Mouse (Mus musculus) G1E (cell line): ENCODE data around the gene Zfp429. TPM values are rescaled to one million over a fixed set of nuclear protein-coding genes. Genes with fewer than 3 reads are reported as not detected.

ENCODE experiments used
- ATAC-seq: 2 replicates; pipeline ENCODE4 v1.8.0; 2016; ENCODE audit warnings: mild to moderate bottlenecking; ENCODE audit not compliant: insufficient number of reproducible peaks, poor library complexity, low FRiP score, severe bottlenecking; ENCODE audit errors: extremely low read depth
- DNase-seq: peaks from one replicate; pipeline ENCODE4 v3.0.0; 2012; ENCODE audit warnings: low spot score
- H3K27me3 ChIP-seq: 2 replicates; pipeline ENCODE4 v1.6.1; 2012; ENCODE audit warnings: mild to moderate bottlenecking, low read length, inconsistent platforms; ENCODE audit not compliant: insufficient read depth
- H3K36me3 ChIP-seq: replicated peaks from 2 replicates; pipeline ENCODE3; 2012; ENCODE audit warnings: mild to moderate bottlenecking, inconsistent platforms
- H3K4me1 ChIP-seq: 2 replicates; pipeline ENCODE4 v1.6.1; 2012; ENCODE audit warnings: low read depth, low read length, inconsistent platforms, mixed read lengths; ENCODE audit not compliant: insufficient read depth
- H3K4me3 ChIP-seq: 2 replicates; pipeline ENCODE4 v1.5.1; 2012; ENCODE audit warnings: low read depth, mild to moderate bottlenecking, inconsistent platforms, low read length, moderate library complexity, mixed read lengths
- H3K9me3 ChIP-seq: replicated peaks from 2 replicates; pipeline ENCODE4 v1.6.1; 2012; ENCODE audit warnings: inconsistent platforms
- CTCF ChIP-seq: IDR thresholded peaks from 2 replicates; pipeline ENCODE4 v1.5.1; 2012; ENCODE audit warnings: low read depth, low read length, inconsistent platforms, mixed read lengths
- GATA2 ChIP-seq: IDR thresholded peaks from 2 replicates; pipeline ENCODE4 v1.6.1; 2012; ENCODE audit warnings: low read depth, low read length, inconsistent platforms, borderline replicate concordance
- TAL1 ChIP-seq: conservative IDR thresholded peaks from 2 replicates; pipeline ENCODE4 v1.6.1; 2012; ENCODE audit warnings: low read depth, low read length, inconsistent platforms, mixed read lengths
- polyA plus RNA-seq: library from polyadenylated mRNA; stranded (reverse); fragments of >175 nt; gene quantifications from 2 replicates; pipeline ENCODE4 v1.2.3, GENCODE M21; 2012
- total RNA-seq, 2 experiments: library from RNA; stranded (forward) in 1 of 2; stranded (reverse) in 1 of 2; fragments of 200-1000 nt in 1 of 2; fragments of >200 nt in 1 of 2; fragmentation: Nextera tagmentation in 1 of 2; gene quantifications; 2 replicates each; pipeline ENCODE4 v1.2.3; 2014 to 2017

Gene Zfp429
- total and polyA plus RNA-seq, 3 experiments, result 1.2 to 12.6 (median 4.0) TPM

DNA sequence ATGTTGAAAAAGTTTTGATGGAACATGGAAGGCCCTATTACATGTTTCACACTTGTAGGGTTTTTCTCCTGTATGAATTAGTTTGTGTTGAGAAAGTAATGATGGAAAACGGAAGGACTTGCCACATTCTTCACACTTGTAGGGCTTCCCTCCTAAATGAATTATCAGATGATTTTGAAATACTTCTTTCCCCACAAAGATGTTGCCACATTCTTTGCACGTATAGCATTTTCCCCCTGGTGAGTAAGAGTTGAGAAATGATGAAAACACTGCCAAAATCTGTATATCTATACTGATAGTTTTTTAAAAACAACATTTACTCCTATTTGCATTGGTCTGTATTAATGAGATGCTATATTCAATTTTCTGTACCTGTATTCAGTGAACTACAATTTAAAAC lies 56.2 kb downstream of the Zfp429 start:
- no peak for ATAC-seq
- Histone ChIP-seq H3K4me1 (no peaks in the 10 kb centered on the region), H3K9me3 (no peaks in the 10 kb centered on the region), H3K27me3 (no peaks in the 10 kb centered on the region), H3K4me3 (no peak overlapping the region), H3K36me3 (peaks cover 12% of the 10 kb centered on the region)
- no peak for DNase-seq
- no peak for TF ChIP-seq TAL1
- no peak for TF ChIP-seq GATA2
- no peak for TF ChIP-seq CTCF

Other genes with a start within 250 kb of the Zfp429 start
- gene Rsl1, start 226.6 kb downstream of the Zfp429 start, total RNA-seq (2014; fragmentation: Nextera tagmentation), result 16.3 and 16.4 TPM in 2 replicates
- 10.2 and 10.8 TPM in 2 replicates for gene Rsl1, start 226.6 kb downstream of the Zfp429 start, total RNA-seq (2017)
- gene Rsl1, start 226.6 kb downstream of the Zfp429 start, polyA plus RNA-seq, result 0.25 and 0.29 TPM in 2 replicates
- 3.2 and 4.9 TPM in 2 replicates for gene Zfp455, start 205.3 kb downstream of the Zfp429 start, total RNA-seq (2014; fragmentation: Nextera tagmentation)
- 2.6 and 2.7 TPM in 2 replicates for gene Zfp455, start 205.3 kb downstream of the Zfp429 start, total RNA-seq (2017)
- gene Zfp455, start 205.3 kb downstream of the Zfp429 start, polyA plus RNA-seq, result 0.04 and 0.09 TPM in 2 replicates
- gene Zfp458, start 121.4 kb downstream of the Zfp429 start, total RNA-seq (2014; fragmentation: Nextera tagmentation), result 11.0 and 12.5 TPM in 2 replicates
- 3.7 and 6.9 TPM in 2 replicates for gene Zfp458, start 121.4 kb downstream of the Zfp429 start, total RNA-seq (2017)
- gene Zfp458, start 121.4 kb downstream of the Zfp429 start, polyA plus RNA-seq, result 0.30 and 0.35 TPM in 2 replicates
- gene Zfp457, start 93.3 kb downstream of the Zfp429 start, total RNA-seq (2014; fragmentation: Nextera tagmentation), result 4.4 and 9.2 TPM in 2 replicates
- gene Zfp457, start 93.3 kb downstream of the Zfp429 start, total RNA-seq (2017), result 5.0 and 5.6 TPM in 2 replicates
- 0.09 TPM in 1 of 2 replicates, not detected in the other for gene Zfp457, start 93.3 kb downstream of the Zfp429 start, polyA plus RNA-seq
- 16.1 and 17.1 TPM in 2 replicates for gene Zfp595, start 67.2 kb downstream of the Zfp429 start, total RNA-seq (2014; fragmentation: Nextera tagmentation)
- 7.6 and 9.2 TPM in 2 replicates for gene Zfp595, start 67.2 kb downstream of the Zfp429 start, total RNA-seq (2017)
- gene Zfp595, start 67.2 kb downstream of the Zfp429 start, polyA plus RNA-seq, result 0.09 and 0.23 TPM in 2 replicates
- 5.2 and 8.1 TPM in 2 replicates for gene Gm28044, start 39.3 kb downstream of the Zfp429 start, total RNA-seq (2014; fragmentation: Nextera tagmentation)
- gene Gm28044, start 39.3 kb downstream of the Zfp429 start, total RNA-seq (2017), result 4.9 and 7.2 TPM in 2 replicates
- gene Gm28044, start 39.3 kb downstream of the Zfp429 start, polyA plus RNA-seq, result not detected in 2 replicates
- 10.3 and 13.4 TPM in 2 replicates for gene Zfp953, start 39.2 kb downstream of the Zfp429 start, total RNA-seq (2014; fragmentation: Nextera tagmentation)
- gene Zfp953, start 39.2 kb downstream of the Zfp429 start, total RNA-seq (2017), result 5.5 and 6.0 TPM in 2 replicates
- gene Zfp953, start 39.2 kb downstream of the Zfp429 start, polyA plus RNA-seq, result 0.04 and 0.13 TPM in 2 replicates
- gene Gm28041, start 24.1 kb downstream of the Zfp429 start, total RNA-seq (2014; fragmentation: Nextera tagmentation), result 1.4 and 3.1 TPM in 2 replicates
- 0.52 and 1.4 TPM in 2 replicates for gene Gm28041, start 24.1 kb downstream of the Zfp429 start, total RNA-seq (2017)
- gene Gm28041, start 24.1 kb downstream of the Zfp429 start, polyA plus RNA-seq, result not detected in 2 replicates
- gene Zfp456, start 24.0 kb downstream of the Zfp429 start, total RNA-seq (2014; fragmentation: Nextera tagmentation), result 6.1 and 13.1 TPM in 2 replicates
- 6.2 and 6.5 TPM in 2 replicates for gene Zfp456, start 24.0 kb downstream of the Zfp429 start, total RNA-seq (2017)
- gene Zfp456, start 24.0 kb downstream of the Zfp429 start, polyA plus RNA-seq, result 0.12 and 0.15 TPM in 2 replicates
- gene Zfp459, start 21.6 kb upstream of the Zfp429 start, total RNA-seq (2014; fragmentation: Nextera tagmentation), result not detected in 2 replicates
- 0.05 and 0.06 TPM in 2 replicates for gene Zfp459, start 21.6 kb upstream of the Zfp429 start, total RNA-seq (2017)
- gene Zfp459, start 21.6 kb upstream of the Zfp429 start, polyA plus RNA-seq, result not detected in 2 replicates
- gene Zfp874a, start 51.8 kb upstream of the Zfp429 start, total RNA-seq (2014; fragmentation: Nextera tagmentation), result 35.1 and 39.2 TPM in 2 replicates
- gene Zfp874a, start 51.8 kb upstream of the Zfp429 start, total RNA-seq (2017), result 11.3 and 13.2 TPM in 2 replicates
- gene Zfp874a, start 51.8 kb upstream of the Zfp429 start, polyA plus RNA-seq, result 0.45 and 0.70 TPM in 2 replicates
- gene Zfp874b, start 84.4 kb upstream of the Zfp429 start, total RNA-seq (2014; fragmentation: Nextera tagmentation), result 32.2 and 37.7 TPM in 2 replicates
- 18.6 and 22.0 TPM in 2 replicates for gene Zfp874b, start 84.4 kb upstream of the Zfp429 start, total RNA-seq (2017)
- gene Zfp874b, start 84.4 kb upstream of the Zfp429 start, polyA plus RNA-seq, result 0.63 and 0.69 TPM in 2 replicates
- 18.7 and 26.3 TPM in 2 replicates for gene Zfp58, start 100.7 kb upstream of the Zfp429 start, total RNA-seq (2014; fragmentation: Nextera tagmentation)
- gene Zfp58, start 100.7 kb upstream of the Zfp429 start, total RNA-seq (2017), result 13.6 and 14.2 TPM in 2 replicates
- 0.40 and 0.80 TPM in 2 replicates for gene Zfp58, start 100.7 kb upstream of the Zfp429 start, polyA plus RNA-seq
- gene Gm26965, start 126.3 kb upstream of the Zfp429 start, total RNA-seq (2014; fragmentation: Nextera tagmentation), result 3.2 and 4.3 TPM in 2 replicates
- 0.55 TPM in 1 of 2 replicates, not detected in the other for gene Gm26965, start 126.3 kb upstream of the Zfp429 start, total RNA-seq (2017)
- not detected in 2 replicates for gene Gm26965, start 126.3 kb upstream of the Zfp429 start, polyA plus RNA-seq
- gene Zfp87, start 126.4 kb upstream of the Zfp429 start, total RNA-seq (2014; fragmentation: Nextera tagmentation), result 35.0 and 43.3 TPM in 2 replicates
- gene Zfp87, start 126.4 kb upstream of the Zfp429 start, total RNA-seq (2017), result 31.5 and 32.8 TPM in 2 replicates
- 0.86 and 1.3 TPM in 2 replicates for gene Zfp87, start 126.4 kb upstream of the Zfp429 start, polyA plus RNA-seq
- 16.6 and 18.4 TPM in 2 replicates for gene Zfp748, start 154.0 kb upstream of the Zfp429 start, total RNA-seq (2014; fragmentation: Nextera tagmentation)
- 14.6 and 15.8 TPM in 2 replicates for gene Zfp748, start 154.0 kb upstream of the Zfp429 start, total RNA-seq (2017)
- gene Zfp748, start 154.0 kb upstream of the Zfp429 start, polyA plus RNA-seq, result 0.25 and 0.28 TPM in 2 replicates
- 21.3 and 21.7 TPM in 2 replicates for gene Zfp729b, start 209.9 kb upstream of the Zfp429 start, total RNA-seq (2014; fragmentation: Nextera tagmentation)
- gene Zfp729b, start 209.9 kb upstream of the Zfp429 start, total RNA-seq (2017), result 25.6 and 26.0 TPM in 2 replicates
- gene Zfp729b, start 209.9 kb upstream of the Zfp429 start, polyA plus RNA-seq, result 0.40 and 0.65 TPM in 2 replicates
- gene Gm49345, start 237.9 kb upstream of the Zfp429 start, total RNA-seq (2014; fragmentation: Nextera tagmentation), result 2.6 and 7.3 TPM in 2 replicates
- 3.5 and 5.9 TPM in 2 replicates for gene Gm49345, start 237.9 kb upstream of the Zfp429 start, total RNA-seq (2017)
- gene Gm49345, start 237.9 kb upstream of the Zfp429 start, polyA plus RNA-seq, result not detected in 2 replicates
- 20.1 and 23.6 TPM in 2 replicates for gene Zfp729a, start 238.0 kb upstream of the Zfp429 start, total RNA-seq (2014; fragmentation: Nextera tagmentation)
- 9.3 and 11.1 TPM in 2 replicates for gene Zfp729a, start 238.0 kb upstream of the Zfp429 start, total RNA-seq (2017)
- gene Zfp729a, start 238.0 kb upstream of the Zfp429 start, polyA plus RNA-seq, result 0.17 and 0.28 TPM in 2 replicates